Mouse (Mus musculus) stomach, embryonic 14.5 days (tissue): ENCODE data around the gene Rabggtb. TPM values are rescaled to one million over a fixed set of nuclear protein-coding genes. Genes with fewer than 3 reads are reported as not detected.

Experiments
- ATAC-seq: fragments of 200-750 bp; cut with Nextera tagmentation; 2 replicates; pipeline ENCODE4 v1.8.0; 2017; ENCODE audit warnings: low read depth, moderate TSS enrichment; ENCODE audit not compliant: insufficient number of reproducible peaks, insufficient read depth, low FRiP score
- H3K27ac ChIP-seq: fragments of 300-500 bp; sonication (generic); 2 replicates; pipeline ENCODE4 v1.5.1; 2014; ENCODE audit warnings: mild to moderate bottlenecking, low read length, moderate library complexity, mixed read lengths
- H3K27me3 ChIP-seq: fragments of 300-500 bp; sonication (generic); 2 replicates; pipeline ENCODE4 v1.6.1; 2014; ENCODE audit warnings: low read length, control low read depth, mixed read lengths; ENCODE audit not compliant: control insufficient read depth, insufficient read depth
- H3K36me3 ChIP-seq: fragments of 300-500 bp; sonication (generic); 2 replicates; pipeline ENCODE4 v1.6.1; 2014; ENCODE audit warnings: mild to moderate bottlenecking, control low read depth, low read length, moderate library complexity, mixed read lengths; ENCODE audit not compliant: control insufficient read depth, insufficient read depth
- H3K4me1 ChIP-seq: fragments of 300-500 bp; sonication (generic); 2 replicates; pipeline ENCODE4 v1.6.1; 2014; ENCODE audit warnings: low read length, control low read depth, mixed read lengths; ENCODE audit not compliant: control insufficient read depth, insufficient read depth
- H3K4me2 ChIP-seq: fragments of 300-500 bp; sonication (generic); replicated peaks from 2 replicates; pipeline ENCODE4 v1.6.1; 2014; ENCODE audit warnings: low read depth, low read length, control low read depth
- H3K4me3 ChIP-seq: fragments of 300-500 bp; sonication (generic); 2 replicates; pipeline ENCODE4 v1.5.1; 2014; ENCODE audit warnings: low read depth, low read length, control low read depth
- H3K9ac ChIP-seq: fragments of 300-500 bp; sonication (generic); replicated peaks from 2 replicates; pipeline ENCODE4 v1.6.1; 2014; ENCODE audit warnings: low read depth, mild to moderate bottlenecking, control low read depth, low read length, moderate library complexity, mixed read lengths
- H3K9me3 ChIP-seq: fragments of 300-500 bp; sonication (generic); 2 replicates; pipeline ENCODE4 v1.6.1; 2016; ENCODE audit warnings: low read depth, low read length, control low read depth; ENCODE audit not compliant: control insufficient read depth
- WGBS: fragments of 180-500 bp; shearing (Covaris S2); extraction: QIAGEN DNeasy Blood & Tissue Kit; methylation state at CpG from one replicate; pipeline ENCODE4 v1.1.7; 2014; 5-methylcytosine and 5-hydroxymethylcytosine counted together
- polyA plus RNA-seq: library from polyadenylated mRNA; unstranded; fragments of >200 nt; fragmentation: Nextera tagmentation; extraction: Ambion mirVana; gene quantifications from 2 replicates; pipeline ENCODE4 v1.2.1, GENCODE M21; 2014

The Rabggtb gene
- polyA plus RNA-seq, 1 experiment from 2014 or later: 51.2 TPM

GRCm38 (mm10) chr3:153895454-153895853 is 17.4 kb downstream of the Rabggtb start:
- ATAC-seq: no peak
- Histone ChIP-seq H3K9ac (no peak overlapping the region), H3K4me3 (no peak overlapping the region), H3K9me3 (no peaks in the 10 kb centered on the region), H3K4me1 (no peaks in the 10 kb centered on the region), H3K36me3 (no peaks in the 10 kb centered on the region), H3K27ac (no peak overlapping the region), H3K4me2 (no peak overlapping the region), H3K27me3 (no peaks in the 10 kb centered on the region)
- 90% methylated on average over 3 of the region's 3 CpGs for WGBS

DNA sequence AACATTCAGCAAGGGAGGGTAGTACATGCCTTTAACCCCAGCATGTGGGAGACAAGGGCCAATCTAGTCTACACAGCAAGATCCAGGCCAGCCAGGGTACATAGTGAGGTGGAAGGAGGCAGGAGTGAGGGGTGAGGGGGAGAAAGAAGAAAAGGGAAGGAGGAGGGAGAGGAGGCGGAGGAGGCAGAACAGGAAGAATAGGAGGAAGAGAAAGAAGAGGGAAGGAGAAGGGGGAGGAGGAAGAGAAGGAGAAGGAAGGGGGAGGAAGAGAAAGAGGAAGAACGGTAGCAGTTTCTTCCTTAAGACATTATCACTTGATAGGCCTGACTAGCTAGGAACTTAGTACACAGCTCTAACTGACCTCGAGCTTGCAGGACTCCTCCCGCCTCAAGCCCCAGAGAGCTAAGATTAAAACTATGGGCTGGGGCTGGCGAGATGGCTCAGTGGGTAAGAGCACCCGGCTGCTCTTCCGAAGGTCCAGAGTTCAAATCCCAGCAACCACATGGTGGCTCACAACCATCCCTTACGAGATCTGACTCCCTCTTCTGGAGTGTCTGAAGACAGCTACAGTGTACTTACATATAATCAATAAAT is 23.5 kb downstream of the Rabggtb start:
- WGBS: 83% methylated on average over 7 of the region's 8 CpGs
- H3K4me2 ChIP-seq: no peak overlapping the region
- no peak overlapping the region for H3K4me3 ChIP-seq
- no peaks in the 10 kb centered on the region; the same call in 1 of the 2 replicates for H3K4me1 ChIP-seq
- H3K9me3 ChIP-seq: no peaks in the 10 kb centered on the region
- no peaks in the 10 kb centered on the region for H3K36me3 ChIP-seq
- no peak overlapping the region for H3K9ac ChIP-seq
- H3K27ac ChIP-seq: no peak overlapping the region
- ATAC-seq: no peak
- no peaks in the 10 kb centered on the region for H3K27me3 ChIP-seq

- ATAC-seq: no peak
- Histone ChIP-seq H3K9me3 (no peaks in the 10 kb centered on the region), H3K4me1 (no peaks in the 10 kb centered on the region; the same call in 1 of the 2 replicates), H3K9ac (no peak overlapping the region), H3K4me2 (no peak overlapping the region), H3K36me3 (no peaks in the 10 kb centered on the region), H3K4me3 (no peak overlapping the region), H3K27ac (no peak overlapping the region), H3K27me3 (no peaks in the 10 kb centered on the region)
- WGBS: 59% methylated on average over 6 of the region's 6 CpGs
These were observed 24.7 kb downstream of the Rabggtb start for GRCm38 (mm10) chr3:153888141-153888540.

DNA sequence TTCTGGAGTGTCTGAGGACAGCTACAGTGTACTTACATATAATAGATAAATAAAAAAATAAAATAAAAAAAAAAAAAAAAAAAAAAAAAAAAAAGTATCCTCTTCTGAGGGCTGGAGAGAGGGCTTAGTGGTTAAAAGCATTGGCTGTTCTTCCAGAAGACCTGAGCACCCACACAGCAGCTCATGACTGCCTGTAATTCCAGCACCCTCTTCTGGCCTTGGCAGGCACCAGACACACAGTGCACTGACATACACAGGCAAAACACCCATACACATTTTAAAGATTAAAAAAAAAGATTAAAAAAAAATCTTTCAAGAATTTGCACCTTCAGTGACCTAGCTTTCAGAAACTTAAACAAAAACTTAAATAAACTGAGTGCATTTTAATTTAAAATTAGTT is 26.5 kb downstream of the Rabggtb start:
- Histone ChIP-seq H3K4me1 (no peaks in the 10 kb centered on the region; the same call in 1 of the 2 replicates), H3K9ac (no peak overlapping the region), H3K4me3 (no peak overlapping the region), H3K9me3 (no peaks in the 10 kb centered on the region), H3K27me3 (no peaks in the 10 kb centered on the region), H3K36me3 (no peaks in the 10 kb centered on the region), H3K4me2 (no peak overlapping the region), H3K27ac (no peak overlapping the region)
- ATAC-seq: no peak

DNA sequence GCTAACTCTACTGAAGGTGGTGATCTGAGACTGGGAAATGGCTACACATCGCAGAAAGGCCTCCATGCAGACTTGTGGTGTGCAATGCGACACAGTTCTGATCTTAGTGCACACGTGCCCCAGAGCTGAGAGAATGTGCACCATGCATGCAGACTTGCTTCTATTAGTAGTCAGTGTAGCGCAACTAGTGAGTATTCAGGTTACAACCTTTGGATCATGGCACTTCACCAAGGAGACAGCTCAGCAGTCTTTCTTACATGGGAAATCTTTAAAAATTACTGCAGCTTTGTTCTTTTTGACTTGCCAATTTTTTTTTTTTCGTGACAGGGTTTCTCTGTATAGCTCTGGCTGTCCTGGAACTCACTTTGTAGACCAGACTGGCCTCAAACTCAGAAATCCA is 41.4 kb downstream of the Rabggtb start:
- 87% methylated on average over 5 of the region's 5 CpGs for WGBS
- no peak overlapping the region for H3K27ac ChIP-seq
- no peaks in the 10 kb centered on the region for H3K9me3 ChIP-seq
- no peak overlapping the region for H3K4me3 ChIP-seq
- H3K4me1 ChIP-seq: no peaks in the 10 kb centered on the region
- no peak for ATAC-seq
- no peak overlapping the region for H3K9ac ChIP-seq
- no peaks in the 10 kb centered on the region for H3K36me3 ChIP-seq
- H3K27me3 ChIP-seq: no peaks in the 10 kb centered on the region
- no peak overlapping the region for H3K4me2 ChIP-seq

DNA sequence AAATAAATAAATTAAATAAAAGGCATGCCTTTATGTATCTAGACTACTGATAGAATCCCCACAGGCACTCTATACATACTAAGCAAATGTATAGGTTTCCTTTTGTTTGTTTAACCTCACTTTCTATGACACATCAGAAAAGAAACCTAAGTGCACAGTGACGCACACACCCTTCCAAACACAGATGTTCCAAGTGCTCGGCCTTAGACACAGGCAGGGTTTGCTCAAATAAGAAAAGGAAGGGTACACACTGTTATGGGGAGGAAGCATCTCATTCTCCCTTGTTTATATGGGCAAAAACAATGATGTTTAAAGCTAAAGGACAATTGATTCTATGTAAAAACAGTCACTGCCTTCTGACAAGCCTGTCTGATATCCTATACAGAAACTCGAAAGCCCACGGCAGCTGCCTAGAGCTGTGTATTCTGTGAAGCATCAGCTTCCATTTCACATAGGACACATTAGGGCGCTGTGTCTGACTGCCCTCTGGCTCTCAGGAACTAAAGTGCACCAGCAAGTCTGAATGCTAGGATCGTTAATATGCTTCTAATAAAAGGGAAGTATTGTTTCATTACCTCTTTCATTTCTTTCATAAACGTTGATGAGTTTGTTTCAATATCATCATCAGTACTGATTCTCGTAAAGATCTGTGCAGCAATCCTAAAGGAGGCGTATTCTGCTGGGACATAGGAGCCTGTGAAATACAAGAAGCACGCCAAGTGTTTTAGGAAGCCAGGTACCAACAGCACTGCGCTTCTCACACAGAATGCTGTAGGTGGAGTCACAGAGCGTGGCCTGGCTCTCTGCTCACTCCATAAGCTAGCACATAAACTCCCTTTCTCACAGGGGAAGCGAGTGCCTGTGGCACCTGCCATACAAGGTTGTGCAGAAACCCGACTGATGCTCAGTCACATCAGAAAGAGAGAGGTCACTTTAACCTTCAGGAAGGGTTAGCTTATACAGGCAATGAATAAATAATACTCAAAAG is 45.4 kb downstream of the Rabggtb start:
- WGBS: 67% methylated on average over 14 of the region's 14 CpGs
- no peak overlapping the region for H3K9ac ChIP-seq
- no peak for ATAC-seq

DNA sequence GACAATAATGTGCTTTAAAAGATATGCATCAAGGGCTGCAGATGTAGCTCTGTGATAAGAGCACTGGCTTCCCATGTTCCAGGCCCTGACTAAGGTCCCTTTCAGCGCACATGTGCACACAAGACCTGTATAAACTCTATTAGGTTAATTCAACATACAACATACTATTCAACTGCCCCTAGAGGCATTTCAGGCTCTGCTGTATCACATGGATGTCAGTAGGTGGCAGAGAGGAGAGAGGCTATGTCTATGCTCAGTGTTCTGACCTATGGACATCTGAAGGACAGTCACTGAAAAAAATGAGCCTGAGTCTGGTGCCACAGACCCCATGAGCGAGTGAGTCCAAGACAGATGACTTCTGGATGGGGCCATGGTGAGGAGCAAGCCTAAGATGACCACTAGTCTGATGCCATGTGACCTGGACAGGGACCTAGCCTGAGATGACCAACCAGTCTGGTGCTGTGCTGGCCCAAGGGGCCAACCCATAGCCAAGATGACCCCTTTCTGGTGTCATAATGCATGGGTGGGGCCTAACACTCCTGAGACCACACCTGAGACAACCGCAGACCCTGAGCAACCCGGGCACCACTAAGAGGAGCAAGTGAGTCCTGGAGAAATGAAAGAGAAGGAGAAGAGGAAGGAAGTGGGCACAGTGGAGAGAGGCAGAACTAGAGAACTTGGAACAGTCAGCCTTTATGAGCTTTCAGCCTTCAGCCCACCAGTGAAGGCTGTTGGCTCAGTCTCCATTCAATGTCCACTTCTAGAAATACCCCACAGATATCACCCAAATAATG is 48.0 kb downstream of the Rabggtb start:
- 85% methylated on average over 4 of the region's 4 CpGs for WGBS
- Histone ChIP-seq H3K36me3 (no peaks in the 10 kb centered on the region), H3K27me3 (no peaks in the 10 kb centered on the region), H3K4me3 (no peak overlapping the region), H3K4me2 (no peak overlapping the region), H3K9ac (no peak overlapping the region), H3K9me3 (no peaks in the 10 kb centered on the region), H3K27ac (no peak overlapping the region), H3K4me1 (no peaks in the 10 kb centered on the region)
- no peak for ATAC-seq

More for the DNA sequence above, 45.4 kb downstream of the Rabggtb start:
- Histone ChIP-seq H3K27me3 (no peaks in the 10 kb centered on the region), H3K27ac (no peak overlapping the region), H3K9me3 (no peaks in the 10 kb centered on the region), H3K4me1 (no peaks in the 10 kb centered on the region), H3K4me2 (no peak overlapping the region), H3K4me3 (no peak overlapping the region), H3K36me3 (no peaks in the 10 kb centered on the region)

DNA sequence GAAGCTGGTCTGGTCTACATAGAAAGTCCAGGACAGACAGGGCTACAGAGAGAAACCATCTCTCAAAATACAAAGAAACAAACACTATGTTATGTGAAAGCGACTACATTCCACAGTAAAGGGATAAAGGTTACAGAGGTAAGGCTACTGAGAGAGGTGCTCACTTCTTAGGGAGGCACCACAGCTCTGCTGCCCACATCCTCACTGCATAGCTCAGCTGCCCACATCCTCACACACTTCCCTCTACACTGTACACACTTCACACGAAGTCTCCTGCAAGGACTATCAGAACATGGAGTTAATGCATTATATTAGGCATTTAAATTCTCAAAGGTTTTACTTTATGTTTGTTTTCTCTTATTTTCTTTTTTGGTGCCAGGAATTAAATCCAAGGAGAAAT is 49.0 kb downstream of the Rabggtb start:
- Histone ChIP-seq H3K4me2 (no peak overlapping the region), H3K27ac (no peak overlapping the region), H3K4me3 (no peak overlapping the region), H3K27me3 (no peaks in the 10 kb centered on the region), H3K9me3 (no peaks in the 10 kb centered on the region), H3K36me3 (no peaks in the 10 kb centered on the region), H3K9ac (no peak overlapping the region), H3K4me1 (no peaks in the 10 kb centered on the region)
- WGBS: 72% methylated on average over 2 of the region's 2 CpGs
- ATAC-seq: no peak
